Mouse (Mus musculus) spleen, adult 2 months (tissue): Measurements from ENCODE around the gene Trim80. TPM values are rescaled to one million over a fixed set of nuclear protein-coding genes. Genes with fewer than 3 reads are reported as not detected.

Source experiments
- DNase-seq, 2 experiments: peaks; one replicate each; pipeline versions ENCODE4 v3.0.0 to v3.0.0-alpha.2; 2012 to 2021; ENCODE audit warnings: low spot score in 2 of 2, low read depth in 1 of 2
- H3K27ac ChIP-seq: fragments of 200-500 bp; 2 replicates; pipeline ENCODE4 v1.5.1; 2012; ENCODE audit warnings: low read length, inconsistent platforms; ENCODE audit not compliant: insufficient read depth
- H3K27me3 ChIP-seq: fragments of 200-500 bp; 2 replicates; pipeline ENCODE4 v1.6.1; 2012; ENCODE audit warnings: mild to moderate bottlenecking, moderate library complexity, low read length, inconsistent platforms; ENCODE audit not compliant: control insufficient read depth, insufficient read depth
- H3K36me3 ChIP-seq: fragments of 200-500 bp; 2 replicates; pipeline ENCODE4 v1.6.1; 2012; ENCODE audit warnings: mild to moderate bottlenecking, low read length, inconsistent platforms; ENCODE audit not compliant: control insufficient read depth, insufficient read depth
- H3K4me1 ChIP-seq: fragments of 200-500 bp; 2 replicates; pipeline ENCODE4 v1.6.1; 2011; ENCODE audit warnings: inconsistent platforms; ENCODE audit not compliant: control insufficient read depth, insufficient read depth, insufficient read length
- H3K4me3 ChIP-seq: fragments of 200-500 bp; 2 replicates; pipeline ENCODE4 v1.5.1; 2011; ENCODE audit warnings: mild to moderate bottlenecking, inconsistent platforms; ENCODE audit not compliant: insufficient read depth, insufficient read length; ENCODE audit errors: extremely low read depth
- CTCF ChIP-seq: fragments of 200-500 bp; IDR thresholded peaks from 2 replicates; pipeline ENCODE4 v1.5.1; 2011; ENCODE audit warnings: mild to moderate bottlenecking, inconsistent platforms; ENCODE audit not compliant: insufficient read depth, insufficient read length, insufficient replicate concordance; ENCODE audit errors: extremely low read depth
- POLR2A ChIP-seq: fragments of 200-500 bp; IDR thresholded peaks from 2 replicates; pipeline ENCODE4 v1.6.1; 2011; ENCODE audit warnings: low read depth, low read length, inconsistent platforms
- WGBS: fragments of 180-500 bp; shearing (Covaris S2); methylation state at CpG from one replicate; pipeline ENCODE4 v1.1.7; 2018; 5-methylcytosine and 5-hydroxymethylcytosine counted together
- polyA plus RNA-seq: library from polyadenylated mRNA; depleted of rRNA; stranded (reverse); fragments of >200 nt; gene quantifications from 2 replicates; pipeline ENCODE4 v1.2.3, GENCODE M21; 2012

Gene Trim80
- polyA plus RNA-seq, 1 experiment, result not detected

- TF ChIP-seq CTCF (no peak), POLR2A (no peak)
- H3K4me3 ChIP-seq, result no peak overlapping the region; the same call in 1 of the 2 replicates
- H3K27ac ChIP-seq, result peak overlapping the region; percentile 59
- H3K36me3 ChIP-seq, result no peaks in the 10 kb centered on the region
- DNase-seq, result no peak
- WGBS, result 64% methylated on average over 5 of the region's 5 CpGs
- H3K4me1 ChIP-seq, result no peaks in the 10 kb centered on the region; the same call in 1 of the 2 replicates
- no peaks in the 10 kb centered on the region for H3K27me3 ChIP-seq
These were observed 21.5 kb downstream of the Trim80 start for GRCm38 (mm10) chr11:115461846-115462242.

GRCm38 (mm10) chr11:115462243-115462891 is 22.0 kb downstream of the Trim80 start, which contains the start of gene Slc16a5:
TSS of gene Slc16a5 (plus strand) at chr11:115462474.
- Histone ChIP-seq H3K27ac (peak within 1 kb of the TSS; percentile 59), H3K4me1 (no peaks in the 10 kb centered on the region; the same call in 1 of the 2 replicates), H3K27me3 (no peaks in the 10 kb centered on the region), H3K36me3 (no peaks in the 10 kb centered on the region), H3K4me3 (peak within 1 kb of the TSS; percentile 21; the same call in 1 of the 2 replicates)
- WGBS, result 48% methylated on average over 16 of the region's 16 CpGs
- TF ChIP-seq POLR2A (no peak), CTCF (no peak)
- DNase-seq, result no peak

- peak overlapping the region; percentile 64 for H3K27ac ChIP-seq
- no peaks in the 10 kb centered on the region for H3K36me3 ChIP-seq
- no peaks in the 10 kb centered on the region for H3K27me3 ChIP-seq
- no peak for TF ChIP-seq POLR2A
- TF ChIP-seq CTCF, result no peak
- WGBS, result 47% methylated on average over 11 of the region's 11 CpGs
- peak overlapping the region; percentile 21; the same call in 1 of the 2 replicates for H3K4me3 ChIP-seq
- H3K4me1 ChIP-seq, result no peaks in the 10 kb centered on the region; the same call in 1 of the 2 replicates
- DNase-seq, result no peak
These were observed 23.1 kb downstream of the Trim80 start for GRCm38 (mm10) chr11:115463397-115463796.

- DNase-seq, result no peak
- H3K4me3 ChIP-seq, result peak overlapping the region; percentile 26; the same call in 1 of the 2 replicates
- 62% methylated on average over 8 of the region's 8 CpGs for WGBS
- TF ChIP-seq CTCF (no peak), POLR2A (no peak)
- H3K27ac ChIP-seq, result peak overlapping the region; percentile 26
- H3K36me3 ChIP-seq, result no peaks in the 10 kb centered on the region
- no peaks in the 10 kb centered on the region; the same call in 1 of the 2 replicates for H3K4me1 ChIP-seq
- H3K27me3 ChIP-seq, result no peaks in the 10 kb centered on the region
These were observed 24.5 kb downstream of the Trim80 start for GRCm38 (mm10) chr11:115464851-115465250.

- Histone ChIP-seq H3K27me3 (no peaks in the 10 kb centered on the region), H3K36me3 (no peaks in the 10 kb centered on the region), H3K4me3 (no peak overlapping the region), H3K27ac (no peak overlapping the region), H3K4me1 (no peaks in the 10 kb centered on the region; the same call in 1 of the 2 replicates)
- no peak for DNase-seq
- TF ChIP-seq POLR2A, result no peak
- TF ChIP-seq CTCF, result no peak
- 82% methylated on average over 4 of the region's 4 CpGs for WGBS
These were observed 26.9 kb downstream of the Trim80 start for GRCm38 (mm10) chr11:115467217-115467618.

- H3K4me1 ChIP-seq, result peaks cover 4% of the 10 kb centered on the region; the same call in 1 of the 2 replicates
- H3K36me3 ChIP-seq, result no peaks in the 10 kb centered on the region
- DNase-seq, result no peak
- 68% methylated on average over 7 of the region's 7 CpGs for WGBS
- H3K27ac ChIP-seq, result no peak overlapping the region
- no peaks in the 10 kb centered on the region for H3K27me3 ChIP-seq
- no peak for TF ChIP-seq CTCF
- no peak for TF ChIP-seq POLR2A
- no peak overlapping the region for H3K4me3 ChIP-seq
These were observed 31.8 kb downstream of the Trim80 start for GRCm38 (mm10) chr11:115472183-115472582.
